Mouse (Mus musculus) liver, embryonic 14.5 days (tissue): ENCODE data around the gene Eif4g2. TPM values are rescaled to one million over a fixed set of nuclear protein-coding genes. Genes with fewer than 3 reads are reported as not detected.
A peak's percentile ranks its signal among the peaks of the same experiment; 100 is the strongest.

Experiments
- ATAC-seq: fragments of 200-750 bp; cut with Nextera tagmentation; 2 replicates; pipeline ENCODE4 v1.8.0; 2017; ENCODE audit warnings: moderate number of reproducible peaks, mild to moderate bottlenecking, moderate library complexity; ENCODE audit not compliant: insufficient read depth
- DNase-seq, 3 experiments: peaks; one replicate each; pipeline ENCODE4 v3.0.0-alpha.2; 2012 to 2013; ENCODE audit warnings: low read depth in 3 of 3, low spot score in 3 of 3
- H3K27ac ChIP-seq: fragments of 300-500 bp; sonication (generic); 2 replicates; pipeline ENCODE4 v1.5.1; 2014; ENCODE audit warnings: moderate library complexity, mild to moderate bottlenecking, control low read depth, inconsistent platforms
- H3K27me3 ChIP-seq: fragments of 300-500 bp; sonication (generic); 2 replicates; pipeline ENCODE4 v1.6.1; 2014; ENCODE audit warnings: mild to moderate bottlenecking, low read length, moderate library complexity; ENCODE audit not compliant: control insufficient read depth, insufficient read depth
- H3K36me3 ChIP-seq: fragments of 300-500 bp; sonication (generic); replicated peaks from 2 replicates; pipeline ENCODE4 v1.6.1; 2014; ENCODE audit warnings: low read depth; ENCODE audit not compliant: control insufficient read depth, insufficient read depth
- H3K4me1 ChIP-seq, 2 experiments: fragments of 200-500 bp in 1 of 2; fragments of 300-500 bp in 1 of 2; sonication (generic) in 1 of 2; replicated peaks; 2 replicates each; pipeline ENCODE4 v1.6.1; 2012 to 2014; ENCODE audit warnings: antibody characterized with exemption in 1 of 2, inconsistent platforms in 1 of 2, low read length in 1 of 2; ENCODE audit not compliant: control insufficient read depth in 2 of 2, insufficient read depth in 2 of 2
- H3K4me2 ChIP-seq: fragments of 300-500 bp; sonication (generic); 2 replicates; pipeline ENCODE4 v1.6.1; 2014; ENCODE audit warnings: low read depth, mild to moderate bottlenecking, control low read depth, moderate library complexity
- H3K4me3 ChIP-seq, 2 experiments: fragments of 200-500 bp in 1 of 2; fragments of 300-500 bp in 1 of 2; sonication (generic) in 1 of 2; 2 replicates each; pipeline ENCODE4 v1.5.1; 2012 to 2014; ENCODE audit warnings: low read depth in 2 of 2, low read length in 2 of 2, mild to moderate bottlenecking in 2 of 2, control low read depth in 1 of 2, inconsistent platforms in 1 of 2, moderate library complexity in 1 of 2; ENCODE audit not compliant: insufficient read depth in 1 of 2
- H3K9ac ChIP-seq: fragments of 300-500 bp; sonication (generic); replicated peaks from 2 replicates; pipeline ENCODE4 v1.6.1; 2014; ENCODE audit warnings: mild to moderate bottlenecking, control low read depth, moderate library complexity
- H3K9me3 ChIP-seq: fragments of 300-500 bp; sonication (generic); 2 replicates; pipeline ENCODE4 v1.6.1; 2016; ENCODE audit warnings: low read length, mixed read lengths; ENCODE audit not compliant: control insufficient read depth
- CTCF ChIP-seq: IDR thresholded peaks from 2 replicates; pipeline ENCODE4 v1.5.1; 2016; ENCODE audit warnings: antibody characterized with exemption, low read depth, control low read depth
- EP300 ChIP-seq: IDR thresholded peaks from 2 replicates; pipeline ENCODE4 v1.6.1; 2016; ENCODE audit warnings: antibody characterized with exemption, low read depth
- WGBS: fragments of 180-500 bp; shearing (Covaris S2); extraction: QIAGEN DNeasy Blood & Tissue Kit; methylation state at CpG from one replicate; pipeline ENCODE4 v1.1.7; 2014; ENCODE audit not compliant: insufficient replicate concordance; 5-methylcytosine and 5-hydroxymethylcytosine counted together
- polyA plus RNA-seq, 2 experiments: library from polyadenylated mRNA; depleted of rRNA in 1 of 2; stranded (reverse) in 1 of 2; unstranded in 1 of 2; fragments of >200 nt; fragmentation: Nextera tagmentation in 1 of 2; extraction: Ambion mirVana in 1 of 2; gene quantifications; 2 replicates each; pipeline versions ENCODE4 v1.2.1 to v1.2.3; 2012 to 2014

The Eif4g2 gene
- polyA plus RNA-seq, 2 experiments = 135 to 464 TPM

- DNase-seq (peak; percentile 73 to 78 (median 77)), ATAC-seq (peak; percentile 73)
- no peaks in the 10 kb centered on the region for H3K27me3 ChIP-seq
- no peaks in the 10 kb centered on the region for H3K9me3 ChIP-seq
- peak overlapping the region; percentile 96 for H3K27ac ChIP-seq
- peak; percentile 15; the same call in 1 of the 2 replicates for TF ChIP-seq CTCF
- TF ChIP-seq EP300 = no peak; the same call in 1 of the 2 replicates
- WGBS = under 1% methylated on average over 83 of the region's 83 CpGs
- peaks cover 16 to 28% of the 10 kb centered on the region in 2 experiments for H3K4me1 ChIP-seq
- peak overlapping the region; percentile 100 for H3K9ac ChIP-seq
- H3K4me3 ChIP-seq = peak overlapping the region; percentile 90 to 93
- H3K36me3 ChIP-seq = peaks cover 46% of the 10 kb centered on the region
- H3K4me2 ChIP-seq = peak overlapping the region; percentile 89
These were observed 598 bp downstream of the Eif4g2 start for GRCm38 (mm10) chr7:111082043-111082821.

GRCm38 (mm10) chr7:111080876-111081275 is 2.0 kb downstream of the Eif4g2 start:
- peaks cover 16 to 26% of the 10 kb centered on the region in 2 experiments for H3K4me1 ChIP-seq
- no peak for TF ChIP-seq EP300
- TF ChIP-seq CTCF = no peak
- H3K4me2 ChIP-seq = peak overlapping the region; percentile 89
- no peaks in the 10 kb centered on the region for H3K27me3 ChIP-seq
- H3K27ac ChIP-seq = no peak overlapping the region
- DNase-seq = no peak
- no peak for ATAC-seq
- 82% methylated on average over 3 of the region's 3 CpGs for WGBS
- peaks cover 60% of the 10 kb centered on the region for H3K36me3 ChIP-seq
- H3K9ac ChIP-seq = peak overlapping the region; percentile 100
- H3K9me3 ChIP-seq = no peaks in the 10 kb centered on the region
- peak overlapping the region; percentile 90 to 93 for H3K4me3 ChIP-seq

- peaks cover 14 to 18% of the 10 kb centered on the region in 2 experiments for H3K4me1 ChIP-seq
- peak overlapping the region; percentile 89 for H3K4me2 ChIP-seq
- 82% methylated on average over 8 of the region's 8 CpGs for WGBS
- no peak overlapping the region; the same call in none of the 2 replicates for H3K9ac ChIP-seq
- ATAC-seq (no peak), DNase-seq (no peak)
- TF ChIP-seq CTCF (no peak), EP300 (no peak)
- H3K9me3 ChIP-seq = no peaks in the 10 kb centered on the region
- H3K27ac ChIP-seq = no peak overlapping the region
- H3K27me3 ChIP-seq = no peaks in the 10 kb centered on the region
- peaks cover 67% of the 10 kb centered on the region for H3K36me3 ChIP-seq
- peak overlapping the region in 1 of 2 experiments; percentile 93; a peak in 2 of 4 replicates for H3K4me3 ChIP-seq
These were observed 2.8 kb downstream of the Eif4g2 start for GRCm38 (mm10) chr7:111080026-111080425.

GRCm38 (mm10) chr7:111078271-111078670 is 4.6 kb downstream of the Eif4g2 start:
- peaks cover 84% of the 10 kb centered on the region for H3K36me3 ChIP-seq
- H3K9me3 ChIP-seq = no peaks in the 10 kb centered on the region
- H3K4me2 ChIP-seq = no peak overlapping the region
- no peak for ATAC-seq
- H3K4me3 ChIP-seq = no peak overlapping the region
- no peak for TF ChIP-seq EP300
- TF ChIP-seq CTCF = no peak
- H3K4me1 ChIP-seq = peaks cover 9 to 14% of the 10 kb centered on the region in 2 experiments
- no peaks in the 10 kb centered on the region for H3K27me3 ChIP-seq
- no peak for DNase-seq
- H3K27ac ChIP-seq = no peak overlapping the region
- WGBS = 91% methylated on average over 4 of the region's 4 CpGs
- H3K9ac ChIP-seq = no peak overlapping the region

- 90% methylated on average over 4 of the region's 4 CpGs for WGBS
- Histone ChIP-seq H3K27ac (no peak overlapping the region), H3K36me3 (peaks cover 96% of the 10 kb centered on the region)
These were observed 7.5 kb downstream of the Eif4g2 start for GRCm38 (mm10) chr7:111075288-111075687.

More at GRCm38 (mm10) chr7:111075288-111075687, 7.5 kb downstream of the Eif4g2 start:
- DNase-seq = no peak
- no peak overlapping the region for H3K4me2 ChIP-seq
- H3K4me1 ChIP-seq = peaks cover 3 to 7% of the 10 kb centered on the region in 2 experiments
- TF ChIP-seq CTCF = no peak
- TF ChIP-seq EP300 = no peak
- no peak overlapping the region for H3K9ac ChIP-seq
- no peaks in the 10 kb centered on the region for H3K9me3 ChIP-seq
- H3K27me3 ChIP-seq = no peaks in the 10 kb centered on the region
- ATAC-seq = no peak
- no peak overlapping the region for H3K4me3 ChIP-seq
